Mouse (Mus musculus): Measurements from ENCODE around the gene Atf7. TPM values are rescaled to one million over a fixed set of nuclear protein-coding genes. Genes with fewer than 3 reads are reported as not detected.
A peak's percentile ranks its signal among the peaks of the same experiment; 100 is the strongest.

Gene Atf7
- polyA plus RNA-seq, 1 experiment from 2014 or later: 17.0 TPM

DNA sequence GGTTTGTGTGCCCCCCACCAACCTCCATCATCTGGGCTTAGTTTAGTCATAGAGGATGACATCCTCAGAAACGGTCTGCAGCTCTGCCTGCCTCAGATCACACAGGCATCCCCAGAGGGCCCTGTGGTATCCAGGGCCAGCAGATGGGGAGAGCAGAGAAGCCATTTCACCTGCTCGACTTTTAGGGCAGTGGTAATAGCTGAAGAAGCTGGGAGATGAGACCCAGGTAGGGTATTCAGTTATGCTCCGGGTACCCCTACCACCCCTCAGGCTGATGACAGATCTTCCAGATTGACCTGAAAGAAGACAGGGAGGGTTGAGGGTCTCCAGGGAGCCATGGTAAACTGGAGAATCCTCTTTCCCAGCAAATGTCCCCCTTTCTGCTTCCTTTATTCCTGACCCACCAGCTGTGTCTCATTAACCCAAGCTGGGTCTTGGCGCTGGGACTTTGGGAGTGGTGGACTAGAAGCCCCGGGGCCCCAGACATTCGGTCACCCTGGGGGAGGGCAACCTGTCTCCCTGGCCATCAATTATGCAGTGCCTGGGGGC is 113.9 kb downstream of the Atf7 start:
- Histone ChIP-seq H3K4me2 (replicated peaks; ENCODE audit: low read depth) (peak overlapping the region; percentile 96), H3K4me3 (ENCODE audit: low read depth, low read length) (no peak overlapping the region), H3K9ac (ENCODE audit: low read length) (no peak overlapping the region), H3K9me3 (ENCODE audit: control insufficient read depth, low read length) (no peaks in the 10 kb centered on the region), H3K36me3 (ENCODE audit: control insufficient read depth, insufficient read depth, low read length) (no peaks in the 10 kb centered on the region), H3K4me1 (replicated peaks; ENCODE audit: control insufficient read depth, insufficient read depth) (no peaks in the 10 kb centered on the region), H3K27me3 (ENCODE audit: control insufficient read depth, insufficient read depth, low read length) (no peaks in the 10 kb centered on the region), H3K27ac (replicated peaks) (peak overlapping the region; percentile 67; the same call in 1 of the 2 replicates)
- TF ChIP-seq CTCF (IDR thresholded peaks at IDR 0.05; ENCODE audit: low read depth) (no peak), EP300 (optimal IDR thresholded peaks at IDR 0.05) (no peak)
- 15% methylated on average over 6 of the region's 6 CpGs for WGBS
- no peak for ATAC-seq (ENCODE audit: low FRiP score, low TSS enrichment)
- DNase-seq (ENCODE audit: low spot score): no peak

DNA sequence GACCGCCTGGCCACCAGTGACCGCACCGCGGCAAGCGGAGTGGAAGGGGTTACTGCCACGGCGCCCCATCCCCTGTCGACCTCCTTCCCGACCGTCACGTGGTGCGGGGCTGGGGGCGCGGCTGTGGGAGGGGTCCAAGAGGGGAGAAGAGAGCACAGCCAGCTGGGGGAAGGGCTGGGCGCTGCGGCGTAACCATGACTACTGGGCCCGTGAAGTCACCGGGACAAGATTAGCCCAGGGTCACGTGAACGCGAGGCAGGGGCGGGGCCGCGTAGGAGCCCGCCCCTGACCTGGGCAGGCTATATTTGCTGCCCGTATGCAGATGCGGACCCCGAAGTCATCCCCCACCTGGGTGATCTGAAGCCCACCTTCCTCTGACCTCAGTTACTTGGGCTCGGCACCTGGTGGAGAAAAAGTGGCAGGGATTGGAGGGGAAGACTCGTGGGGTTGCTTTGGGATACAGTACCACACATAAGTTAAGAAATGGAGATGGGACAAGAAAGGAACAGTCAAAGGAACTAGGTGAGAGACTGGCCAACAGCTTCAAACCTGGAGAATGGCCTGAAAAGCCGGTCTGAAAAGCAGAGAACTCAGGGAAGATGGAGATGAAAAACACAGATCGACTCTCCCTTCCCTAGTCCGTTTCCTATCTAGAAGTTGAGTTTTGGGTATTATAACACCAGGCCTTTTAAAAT is 114.5 kb downstream of the Atf7 start:
- 3% methylated on average over 30 of the region's 34 CpGs for WGBS
- H3K36me3 ChIP-seq (ENCODE audit: control insufficient read depth, insufficient read depth, low read length): no peaks in the 10 kb centered on the region
- H3K4me3 ChIP-seq (ENCODE audit: low read depth, low read length): peak overlapping the region; percentile 65
- H3K27me3 ChIP-seq (ENCODE audit: control insufficient read depth, insufficient read depth, low read length): no peaks in the 10 kb centered on the region
- peak overlapping the region; percentile 68 for H3K9ac ChIP-seq (ENCODE audit: low read length)
- H3K27ac ChIP-seq (replicated peaks): peak overlapping the region; percentile 78
- no peaks in the 10 kb centered on the region for H3K4me1 ChIP-seq (replicated peaks; ENCODE audit: control insufficient read depth, insufficient read depth)
- no peaks in the 10 kb centered on the region for H3K9me3 ChIP-seq (ENCODE audit: control insufficient read depth, low read length)
- peak overlapping the region; percentile 96 for H3K4me2 ChIP-seq (replicated peaks; ENCODE audit: low read depth)
- TF ChIP-seq CTCF (IDR thresholded peaks at IDR 0.05; ENCODE audit: low read depth): no peak; the same call in 1 of the 2 replicates
- TF ChIP-seq EP300 (optimal IDR thresholded peaks at IDR 0.05): no peak
- peak; percentile 88 for DNase-seq (ENCODE audit: low spot score)
- peak; percentile 90 for ATAC-seq (ENCODE audit: low FRiP score, low TSS enrichment)

DNA sequence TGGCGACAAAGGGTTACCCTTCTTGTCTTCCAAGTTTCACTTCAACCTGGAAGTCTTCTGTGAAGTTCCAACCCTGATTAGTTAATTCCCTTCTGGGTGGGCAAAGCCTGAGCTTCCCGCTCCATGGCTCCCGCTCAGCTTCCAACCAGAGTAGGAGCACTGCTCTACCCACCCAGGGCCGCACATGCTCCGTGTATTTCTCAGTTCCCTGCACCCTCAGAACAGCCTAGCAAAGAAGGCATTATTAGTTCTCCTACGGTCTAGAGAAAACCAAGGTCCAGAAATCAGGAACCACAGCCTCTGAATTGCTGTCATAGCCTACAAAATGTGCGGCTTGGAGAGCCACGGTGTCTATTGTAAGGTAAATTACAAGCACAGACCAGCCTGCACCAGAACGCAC is 115.2 kb downstream of the Atf7 start:
- DNase-seq (ENCODE audit: low spot score): no peak
- peak overlapping the region; percentile 68 for H3K9ac ChIP-seq (ENCODE audit: low read length)

DNA sequence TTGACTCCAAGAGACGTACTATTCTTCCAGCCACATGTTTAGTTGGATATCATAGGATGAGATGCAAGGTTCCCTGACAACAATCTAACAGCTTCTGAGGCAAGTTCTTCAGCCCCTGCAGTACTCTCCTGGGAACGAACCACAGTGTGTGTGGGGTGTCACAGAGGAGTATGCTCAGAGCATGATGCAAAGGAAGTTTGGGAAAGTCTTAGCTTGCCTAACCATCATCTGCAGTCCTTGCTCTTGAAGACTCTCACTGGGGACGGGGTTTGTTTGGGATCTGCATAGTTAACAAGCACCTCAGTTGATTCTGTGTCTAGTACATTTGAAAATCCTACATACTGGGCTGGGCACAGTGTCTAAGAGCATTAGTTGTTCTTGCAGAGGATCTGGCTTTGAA is 116.9 kb downstream of the Atf7 start:
- Histone ChIP-seq H3K4me2 (replicated peaks; ENCODE audit: low read depth) (no peak overlapping the region), H3K27ac (replicated peaks) (no peak overlapping the region), H3K27me3 (ENCODE audit: control insufficient read depth, insufficient read depth, low read length) (no peaks in the 10 kb centered on the region), H3K4me3 (ENCODE audit: low read depth, low read length) (no peak overlapping the region), H3K4me1 (replicated peaks; ENCODE audit: control insufficient read depth, insufficient read depth) (no peaks in the 10 kb centered on the region), H3K9me3 (ENCODE audit: control insufficient read depth, low read length) (no peaks in the 10 kb centered on the region), H3K36me3 (ENCODE audit: control insufficient read depth, insufficient read depth, low read length) (peaks cover 13% of the 10 kb centered on the region; the same call in 1 of the 2 replicates), H3K9ac (ENCODE audit: low read length) (no peak overlapping the region)
- TF ChIP-seq CTCF (IDR thresholded peaks at IDR 0.05; ENCODE audit: low read depth): no peak
- no peak for TF ChIP-seq EP300 (optimal IDR thresholded peaks at IDR 0.05)
- WGBS: 72% methylated on average over 3 of the region's 3 CpGs
- no peak for ATAC-seq (ENCODE audit: low FRiP score, low TSS enrichment)
- DNase-seq (ENCODE audit: low spot score): no peak

More for the DNA sequence above, 115.2 kb downstream of the Atf7 start:
- Histone ChIP-seq H3K4me1 (replicated peaks; ENCODE audit: control insufficient read depth, insufficient read depth) (no peaks in the 10 kb centered on the region), H3K9me3 (ENCODE audit: control insufficient read depth, low read length) (no peaks in the 10 kb centered on the region), H3K4me2 (replicated peaks; ENCODE audit: low read depth) (peak overlapping the region; percentile 96), H3K36me3 (ENCODE audit: control insufficient read depth, insufficient read depth, low read length) (peaks cover 3% of the 10 kb centered on the region; the same call in 1 of the 2 replicates), H3K4me3 (ENCODE audit: low read depth, low read length) (peak overlapping the region; percentile 65), H3K27me3 (ENCODE audit: control insufficient read depth, insufficient read depth, low read length) (no peaks in the 10 kb centered on the region), H3K27ac (replicated peaks) (peak overlapping the region; percentile 78)
- WGBS: 6% methylated on average over 9 of the region's 9 CpGs
- no peak for TF ChIP-seq CTCF (IDR thresholded peaks at IDR 0.05; ENCODE audit: low read depth)
- no peak for TF ChIP-seq EP300 (optimal IDR thresholded peaks at IDR 0.05)
- ATAC-seq (ENCODE audit: low FRiP score, low TSS enrichment): peak; percentile 39; the same call in 1 of the 2 replicates

DNA sequence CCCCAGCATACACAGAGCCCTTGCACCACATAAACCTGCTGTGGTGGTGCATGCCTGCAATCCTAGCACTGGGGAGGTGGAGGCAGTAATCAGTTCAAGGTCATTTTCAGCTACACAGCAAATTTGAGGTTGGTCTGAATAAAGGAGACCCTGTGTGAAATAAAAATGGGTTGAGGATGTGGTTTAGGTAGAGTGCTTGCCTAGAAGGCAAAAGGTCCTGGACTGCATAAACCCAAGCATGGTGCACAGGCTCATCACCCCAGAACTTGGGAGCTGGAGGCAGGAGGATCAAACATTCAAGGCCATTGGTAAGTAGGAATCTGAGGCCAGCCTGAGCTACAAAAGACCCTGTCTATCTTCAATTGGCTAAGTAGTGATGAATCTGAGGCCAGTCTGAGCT is 117.7 kb downstream of the Atf7 start:
- no peaks in the 10 kb centered on the region for H3K4me1 ChIP-seq (replicated peaks; ENCODE audit: control insufficient read depth, insufficient read depth)
- H3K4me2 ChIP-seq (replicated peaks; ENCODE audit: low read depth): no peak overlapping the region
- ATAC-seq (ENCODE audit: low FRiP score, low TSS enrichment): no peak
- no peak overlapping the region for H3K4me3 ChIP-seq (ENCODE audit: low read depth, low read length)
- H3K36me3 ChIP-seq (ENCODE audit: control insufficient read depth, insufficient read depth, low read length): peaks cover 18% of the 10 kb centered on the region
- TF ChIP-seq CTCF (IDR thresholded peaks at IDR 0.05; ENCODE audit: low read depth) (no peak), EP300 (optimal IDR thresholded peaks at IDR 0.05) (no peak)
- no peak overlapping the region for H3K27ac ChIP-seq (replicated peaks)
- no peaks in the 10 kb centered on the region for H3K9me3 ChIP-seq (ENCODE audit: control insufficient read depth, low read length)
- H3K9ac ChIP-seq (ENCODE audit: low read length): no peak overlapping the region
- H3K27me3 ChIP-seq (ENCODE audit: control insufficient read depth, insufficient read depth, low read length): no peaks in the 10 kb centered on the region
- DNase-seq (ENCODE audit: low spot score): no peak

DNA sequence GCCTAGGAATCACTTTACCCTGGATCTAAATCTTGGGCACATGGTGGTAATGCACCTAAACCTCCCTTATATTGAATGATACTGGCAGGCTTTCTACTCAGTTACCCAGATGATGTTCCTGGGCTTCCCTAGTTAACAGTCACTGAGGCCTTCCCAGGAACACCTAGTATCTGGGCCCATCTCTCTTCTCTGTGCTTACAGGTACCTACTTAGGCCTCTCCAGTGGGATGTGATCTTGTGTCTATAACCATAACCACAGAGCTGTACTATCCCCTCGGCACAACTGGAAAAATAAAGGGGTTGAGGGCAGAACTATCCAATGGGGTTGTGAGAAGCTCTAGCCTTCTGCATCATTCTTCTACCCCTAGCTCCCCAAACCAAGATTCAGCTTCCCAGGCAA is 118.4 kb downstream of the Atf7 start:
- TF ChIP-seq EP300 (optimal IDR thresholded peaks at IDR 0.05): no peak
- TF ChIP-seq CTCF (IDR thresholded peaks at IDR 0.05; ENCODE audit: low read depth): no peak
- 87% methylated on average over 1 of the region's 1 CpGs for WGBS

More for the DNA sequence above, 118.4 kb downstream of the Atf7 start:
- no peaks in the 10 kb centered on the region for H3K27me3 ChIP-seq (ENCODE audit: control insufficient read depth, insufficient read depth, low read length)
- DNase-seq (ENCODE audit: low spot score): no peak
- no peak overlapping the region for H3K4me3 ChIP-seq (ENCODE audit: low read depth, low read length)
- H3K4me2 ChIP-seq (replicated peaks; ENCODE audit: low read depth): no peak overlapping the region
- no peak overlapping the region for H3K27ac ChIP-seq (replicated peaks)
- no peak overlapping the region for H3K9ac ChIP-seq (ENCODE audit: low read length)
- H3K9me3 ChIP-seq (ENCODE audit: control insufficient read depth, low read length): no peaks in the 10 kb centered on the region
- H3K36me3 ChIP-seq (ENCODE audit: control insufficient read depth, insufficient read depth, low read length): peaks cover 22% of the 10 kb centered on the region
- H3K4me1 ChIP-seq (replicated peaks; ENCODE audit: control insufficient read depth, insufficient read depth): no peaks in the 10 kb centered on the region
- ATAC-seq (ENCODE audit: low FRiP score, low TSS enrichment): no peak
